Mouse (Mus musculus): ENCODE measurements around the gene Dppa3. TPM values are rescaled to one million over a fixed set of nuclear protein-coding genes. Genes with fewer than 3 reads are reported as not detected.

Dppa3 gene
- not detected in 2 replicates for total RNA-seq (2021)
- long read RNA-seq: 0 reads

DNA sequence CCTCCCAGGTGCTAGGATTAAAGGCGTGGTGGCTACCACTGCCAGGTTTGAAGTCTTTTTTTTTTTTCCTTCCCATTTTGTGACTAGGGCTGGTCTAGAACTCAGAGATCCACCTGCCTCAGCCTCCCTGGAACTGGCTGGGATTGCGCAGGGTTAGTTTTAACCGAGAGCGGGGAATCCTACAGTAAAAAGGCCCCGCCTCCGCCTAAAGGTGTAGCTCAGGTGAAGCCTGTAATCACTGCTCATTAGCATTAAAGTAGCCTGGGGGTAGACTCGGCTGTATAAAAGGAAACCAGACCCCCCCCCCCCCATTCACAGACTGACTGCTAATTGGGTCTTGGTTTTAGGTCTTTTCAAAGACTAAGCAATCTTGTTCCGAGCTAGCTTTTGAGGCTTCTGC is at the start of gene Dppa3:
Gene Dppa3, plus strand, starts transcription at position 301 of the 400 bp plus-strand sequence.
- DNase-seq: no peak

DNA sequence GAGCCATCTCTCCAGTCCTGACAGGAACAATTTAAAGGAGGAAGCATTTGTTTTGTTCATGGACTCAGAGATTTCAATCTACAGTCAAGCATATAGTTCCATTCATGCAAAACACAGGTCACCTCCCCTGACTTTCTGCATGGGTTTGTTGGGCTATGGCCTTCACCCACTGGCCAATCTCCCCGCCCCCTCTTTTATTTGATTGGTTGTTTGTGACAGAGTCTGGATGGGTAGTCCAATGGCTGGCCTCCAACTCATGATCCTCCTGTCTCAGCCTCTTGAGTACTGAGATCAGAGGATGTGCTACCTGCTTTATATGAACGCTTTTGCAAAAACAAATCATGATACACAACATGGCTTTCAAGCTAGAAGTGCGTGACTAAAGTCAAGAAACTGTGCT is 49.2 kb upstream of the Dppa3 start:
- no peak for DNase-seq

DNA sequence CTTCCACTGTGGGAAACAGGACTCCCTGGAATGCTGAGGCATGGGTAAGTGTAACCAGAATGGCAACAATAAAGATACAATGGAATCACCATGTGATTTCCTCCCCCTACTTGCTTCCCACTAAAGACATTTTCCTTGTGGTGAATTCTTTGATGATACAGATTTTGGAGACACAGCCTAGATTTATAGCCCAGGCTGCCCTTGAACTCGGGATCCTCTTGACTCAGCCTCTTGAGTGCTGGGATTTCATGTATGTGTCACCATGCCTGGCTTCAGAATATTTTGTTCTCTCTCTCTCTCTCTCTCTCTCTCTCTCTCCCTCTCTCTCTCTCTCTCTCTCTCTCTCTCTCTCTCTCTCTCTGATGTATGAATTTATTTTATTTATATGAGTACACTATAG is 47.1 kb upstream of the Dppa3 start:
- DNase-seq: no peak

DNA sequence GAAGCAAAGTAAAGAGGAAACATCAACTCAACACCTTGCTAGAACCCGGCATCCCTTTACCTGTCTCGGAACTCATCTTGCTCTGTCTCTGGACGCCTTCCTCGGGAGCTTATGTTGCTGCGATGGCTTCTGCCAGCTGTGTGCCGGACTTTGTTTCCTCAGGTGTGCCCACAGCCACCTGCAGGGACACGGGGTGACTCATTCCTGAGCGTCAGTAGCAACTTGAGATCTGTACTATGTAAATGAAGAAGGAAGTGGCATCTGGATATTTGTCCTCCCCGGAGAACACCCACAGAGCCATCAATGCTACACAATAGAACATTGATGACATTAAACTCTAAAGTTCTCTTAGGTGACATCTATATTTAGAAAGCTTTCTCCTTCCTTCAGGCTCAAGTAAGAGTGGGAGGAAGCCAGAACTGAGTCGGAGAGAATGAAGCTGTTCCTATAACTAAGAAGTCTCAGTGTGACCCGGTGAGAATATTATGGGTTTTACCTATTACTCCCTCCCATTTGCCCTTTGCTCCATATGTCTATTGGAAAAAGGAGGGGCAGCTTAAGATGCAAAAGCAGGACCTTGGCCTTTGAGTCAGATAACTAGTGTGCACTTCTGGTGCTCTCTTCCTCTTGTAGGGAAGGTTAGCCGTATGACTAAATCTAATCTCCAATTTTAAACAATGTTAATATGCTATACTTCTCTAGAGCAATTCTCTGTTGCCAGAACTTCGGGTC is 35.0 kb upstream of the Dppa3 start:
- DNase-seq: no peak

DNA sequence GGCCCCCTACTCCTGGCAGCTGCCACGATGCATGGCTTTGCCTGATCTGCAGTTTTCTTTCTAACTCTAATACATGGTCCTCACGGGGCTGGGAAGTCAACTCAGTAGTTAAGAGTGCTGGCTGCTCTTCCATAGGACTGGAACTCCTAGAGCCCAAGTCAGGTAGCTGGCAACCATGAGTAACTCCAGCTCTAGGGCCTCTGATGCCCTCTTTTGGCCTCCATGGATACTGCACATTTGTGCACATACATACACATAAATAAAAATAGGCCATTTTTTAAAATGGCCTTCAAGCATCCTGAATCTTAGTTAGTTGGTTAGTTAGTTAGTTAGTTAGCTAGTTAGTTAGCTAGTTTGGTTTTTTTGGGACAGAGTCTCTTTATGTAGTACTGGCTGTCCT is 33.3 kb upstream of the Dppa3 start:
- no peak for DNase-seq

DNA sequence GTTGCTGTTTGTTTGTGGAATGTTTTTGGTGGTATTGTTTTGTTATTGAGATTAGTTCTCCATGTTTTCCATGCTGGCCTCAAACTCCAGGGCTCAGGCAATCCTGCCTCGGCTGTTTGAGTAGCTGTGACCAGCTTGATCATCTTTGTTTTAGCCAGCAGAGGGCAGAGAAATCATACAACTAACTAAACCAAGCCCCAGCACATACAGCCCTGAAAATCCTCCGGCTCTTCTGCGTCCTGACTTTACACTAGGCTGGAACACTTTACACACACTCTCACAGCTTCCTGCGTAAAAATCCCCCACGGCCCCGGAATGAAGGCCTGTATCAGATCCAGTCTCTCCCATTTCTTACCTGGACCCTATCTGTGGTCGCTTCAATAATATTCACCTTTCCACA is 30.6 kb upstream of the Dppa3 start:
- DNase-seq: peak; percentile 13

DNA sequence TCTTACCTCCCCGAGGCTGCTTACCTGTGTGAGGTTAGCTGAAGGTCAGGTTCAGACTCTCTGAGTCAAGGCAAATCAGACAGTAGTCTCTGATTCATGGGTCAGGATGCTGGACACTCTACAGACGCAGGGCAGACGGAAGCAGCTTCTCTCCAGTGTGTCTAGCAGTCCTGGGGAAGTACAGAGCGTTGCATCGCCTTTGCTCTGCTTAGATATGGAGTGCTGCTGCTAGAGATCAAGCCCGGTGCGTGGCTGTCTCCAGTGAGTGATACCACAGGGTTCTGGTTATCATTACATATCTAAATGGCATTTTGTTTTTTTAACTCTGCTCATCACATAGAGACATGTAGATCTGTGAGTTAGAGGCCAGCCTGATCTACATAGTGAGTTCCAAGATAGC is 29.6 kb upstream of the Dppa3 start:
- DNase-seq: no peak

DNA sequence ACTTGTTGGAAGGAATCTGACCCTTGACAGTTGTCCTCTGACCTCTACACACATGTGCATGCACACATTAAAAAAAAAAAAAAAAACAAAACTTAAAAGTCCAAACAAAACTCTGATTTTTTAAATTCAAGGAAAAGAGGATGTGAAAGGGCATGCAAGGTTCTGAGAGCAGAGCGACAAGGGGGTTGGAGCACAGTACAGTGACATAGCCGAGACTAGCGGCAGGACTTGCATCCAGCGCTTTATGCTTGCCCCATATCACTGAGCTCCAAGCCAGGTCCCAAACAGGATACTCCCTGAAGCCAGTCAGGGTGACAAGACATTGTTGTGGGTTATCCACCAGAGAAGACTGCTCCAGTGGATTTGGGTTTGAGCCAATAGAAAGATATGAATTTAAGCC is 28.2 kb upstream of the Dppa3 start:
- DNase-seq: no peak

DNA sequence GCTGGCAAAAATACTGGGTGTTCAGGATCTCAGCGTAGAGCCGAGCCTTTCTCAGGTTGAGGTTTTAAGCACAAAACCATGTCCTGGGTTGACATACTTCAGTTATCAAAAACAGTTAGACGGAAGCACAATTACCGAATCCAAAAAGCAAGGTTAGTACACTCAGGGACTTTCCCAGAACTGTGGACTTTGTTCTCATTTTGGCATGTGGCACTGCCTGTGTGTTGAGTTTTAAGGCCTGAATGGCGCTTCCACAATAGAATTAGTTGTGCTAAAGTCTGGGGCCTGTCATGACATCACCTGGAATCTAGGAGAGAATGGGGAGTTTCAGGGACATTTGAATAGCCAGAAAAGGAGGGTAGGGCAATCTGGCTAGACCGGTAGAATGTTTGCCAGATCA is 27.8 kb upstream of the Dppa3 start:
- no peak for DNase-seq

DNA sequence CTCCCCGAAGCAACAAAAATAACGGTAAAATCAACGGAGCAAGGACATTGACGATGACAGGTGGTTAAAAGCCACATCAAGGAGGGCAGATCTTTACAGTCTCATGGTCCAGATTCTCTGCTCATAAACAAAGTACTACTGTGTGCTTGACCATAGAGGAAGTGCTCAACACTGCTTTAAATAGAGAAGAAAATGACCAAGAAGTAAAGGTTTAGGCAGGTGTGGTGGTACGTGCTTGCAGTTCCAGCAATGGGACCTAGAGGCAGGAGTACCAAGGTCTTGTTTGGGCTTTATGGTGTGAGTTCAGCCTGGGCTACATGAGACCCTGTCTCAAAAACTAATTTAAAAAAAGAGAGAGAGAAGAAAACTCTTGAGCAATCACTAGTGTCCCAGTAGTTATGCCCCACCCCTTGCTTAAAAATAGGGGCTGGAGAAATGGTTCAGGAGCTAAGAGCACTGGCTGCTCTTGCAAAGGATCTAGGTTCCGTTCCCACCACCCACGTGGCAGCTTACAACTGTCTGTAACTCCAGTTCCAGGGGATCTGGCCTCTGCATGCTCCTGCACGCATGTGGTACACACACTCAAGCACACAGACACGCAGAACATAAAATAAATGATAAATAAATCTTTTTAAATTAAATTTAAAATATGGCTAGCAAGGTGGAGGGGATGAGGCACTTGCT is 27.0 kb upstream of the Dppa3 start:
- no peak for DNase-seq

DNA sequence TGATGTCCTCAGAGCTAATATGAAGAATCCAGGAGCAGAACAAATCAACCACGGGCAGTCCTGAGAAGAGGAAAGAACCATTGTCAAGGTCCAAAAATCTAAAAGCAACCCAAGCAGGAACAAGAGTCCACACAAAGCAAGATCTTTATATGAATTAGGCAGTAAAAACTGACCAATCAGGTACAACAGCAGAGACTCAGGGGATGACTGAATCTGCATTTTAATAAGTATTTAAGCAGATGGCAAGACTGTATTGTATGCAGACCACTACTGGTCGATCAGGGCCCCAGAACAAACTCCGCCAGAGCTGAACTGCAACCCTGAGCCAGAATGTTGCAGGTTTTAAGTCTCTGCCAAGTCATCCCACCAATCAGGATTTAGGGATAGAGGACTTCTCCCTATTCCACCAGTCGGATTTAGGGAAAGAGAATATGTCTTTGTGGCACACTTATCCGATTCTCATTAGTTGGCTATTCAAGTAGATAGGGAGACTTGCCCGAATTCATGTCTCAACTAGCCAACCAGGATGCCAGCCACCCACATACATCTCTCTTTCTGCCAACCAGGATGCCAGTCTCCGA is 26.1 kb upstream of the Dppa3 start:
- DNase-seq: no peak

DNA sequence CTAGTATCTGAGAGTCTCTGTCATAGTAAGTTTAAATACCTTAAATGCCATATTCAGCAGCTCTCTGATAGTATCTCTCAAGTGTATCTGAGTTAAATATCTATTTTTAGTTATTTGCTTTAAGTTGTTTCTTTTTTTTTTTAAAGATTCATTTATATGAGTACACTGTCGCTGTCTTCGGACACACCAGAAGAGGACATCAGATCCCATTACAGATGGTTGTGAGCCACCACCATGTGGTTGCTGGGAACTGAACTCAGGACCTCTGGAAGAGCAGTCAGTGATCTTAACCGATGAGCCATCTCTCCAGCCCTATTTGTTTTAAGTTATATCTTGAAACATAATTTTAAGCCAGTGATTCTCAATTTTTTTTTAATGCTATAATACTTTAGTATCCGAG is 25.2 kb upstream of the Dppa3 start:
- DNase-seq: no peak

DNA sequence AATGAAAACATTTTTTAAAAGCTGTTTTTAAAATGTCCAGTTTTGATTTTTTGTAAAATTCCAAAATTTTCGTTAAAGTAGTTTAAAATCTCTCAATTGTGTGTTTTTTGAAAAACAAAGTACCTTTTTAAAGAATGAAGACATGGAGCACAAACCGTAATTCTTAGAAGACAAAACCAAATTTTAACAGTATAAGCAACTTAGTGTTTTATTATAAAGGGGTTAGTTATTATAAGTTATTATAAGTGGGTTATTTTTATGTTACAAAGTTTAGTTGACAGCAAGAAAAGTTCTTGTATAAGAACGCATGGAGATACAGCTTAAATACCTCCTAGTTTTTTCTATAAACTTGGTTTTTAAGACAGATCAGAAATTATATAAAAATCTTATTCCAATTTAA is 24.6 kb upstream of the Dppa3 start:
- no peak for DNase-seq

DNA sequence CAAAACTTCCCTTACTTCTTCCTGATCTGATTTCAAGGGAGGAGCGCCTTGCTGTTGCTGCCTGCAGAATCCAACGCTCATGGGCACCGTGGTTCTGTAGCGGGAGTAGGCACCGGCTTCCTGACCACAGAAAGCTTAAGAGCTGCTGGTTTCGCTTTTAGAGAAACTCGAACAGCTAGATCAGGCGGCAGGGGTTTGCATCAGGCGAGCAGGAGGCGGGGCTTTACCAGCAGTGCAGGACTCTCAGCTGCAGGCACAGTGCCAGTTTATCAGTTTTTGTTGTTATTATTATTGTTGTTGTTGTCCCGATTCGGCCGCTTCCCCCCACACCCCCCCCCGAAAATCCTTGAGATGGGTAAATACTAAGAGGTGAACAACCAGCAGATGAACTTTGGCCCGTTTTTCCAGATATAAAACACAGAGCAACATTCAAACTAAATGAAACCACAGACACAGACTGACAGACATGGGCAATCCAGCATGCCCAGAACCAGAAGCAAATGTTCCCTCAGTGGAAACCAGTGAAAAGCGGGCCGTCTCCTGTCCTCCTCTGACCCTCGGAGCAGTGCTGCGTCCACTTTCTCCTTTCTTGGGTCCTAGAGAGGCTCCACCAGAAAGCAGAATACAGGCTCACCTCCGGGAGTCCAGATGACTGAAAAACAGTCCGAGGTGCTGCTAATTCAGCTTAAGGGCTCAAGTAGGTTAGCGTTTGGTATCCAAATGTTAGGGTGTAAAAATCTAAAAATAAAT is 23.8 kb upstream of the Dppa3 start, which contains the start of gene Apobec1:
Gene Apobec1, minus strand, starts transcription at position 203 of the 750 bp plus-strand sequence.
- DNase-seq: peak; percentile 75

DNA sequence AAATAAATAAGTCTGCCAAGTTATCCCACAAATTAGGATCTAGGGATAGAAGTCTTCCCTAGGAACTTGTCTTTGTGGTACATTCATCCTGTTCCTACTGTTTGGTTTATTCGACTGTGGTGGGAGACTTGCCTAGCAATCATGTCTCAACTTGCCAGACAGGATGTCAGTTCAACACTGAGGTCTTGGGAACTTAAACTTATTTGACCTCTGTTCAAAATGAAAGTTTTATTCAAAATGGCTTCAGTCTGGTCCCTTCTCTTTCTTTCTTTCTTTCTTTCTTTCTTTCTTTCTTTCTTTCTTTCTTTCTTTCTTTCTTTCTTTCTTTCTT is 23.3 kb upstream of the Dppa3 start:
- DNase-seq: no peak

DNA sequence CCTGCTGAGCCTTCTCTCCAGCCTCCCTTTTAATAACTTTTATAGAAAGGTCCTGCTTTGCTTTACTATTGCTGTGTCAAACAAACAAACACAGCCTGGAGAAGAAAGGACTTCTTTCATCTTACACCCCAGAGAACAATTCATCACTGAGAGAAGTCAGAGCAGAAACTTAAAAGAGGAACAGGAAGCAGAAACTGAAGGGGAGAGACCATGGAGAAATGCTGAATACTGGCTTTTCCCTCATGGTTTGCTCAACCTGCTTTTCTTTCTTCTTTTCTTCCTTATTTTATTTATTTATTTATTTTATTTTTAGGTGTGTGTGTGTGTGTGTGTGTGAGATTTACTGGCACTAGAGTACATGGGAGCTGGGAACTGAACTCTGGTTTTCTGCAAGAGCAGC is 21.9 kb upstream of the Dppa3 start:
- DNase-seq: no peak

DNA sequence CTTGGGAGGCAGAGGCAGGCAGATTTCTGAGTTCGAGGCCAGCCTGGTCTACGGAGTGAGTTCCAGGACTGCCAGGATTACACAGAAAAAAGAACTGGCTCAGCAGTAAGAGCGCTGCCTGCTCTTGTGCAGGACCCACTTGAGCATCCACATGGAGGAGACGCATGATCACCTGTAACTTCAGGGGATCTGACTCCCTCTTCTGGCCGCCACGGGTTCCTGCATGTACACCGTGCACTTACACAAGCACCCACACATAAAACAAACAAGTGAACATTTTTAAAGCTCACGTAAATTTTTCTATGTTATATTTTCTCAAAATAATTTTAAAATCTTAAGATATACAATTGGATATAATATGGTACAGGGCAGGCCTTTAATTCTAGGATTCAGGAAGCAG is 20.7 kb upstream of the Dppa3 start:
- DNase-seq: no peak

DNA sequence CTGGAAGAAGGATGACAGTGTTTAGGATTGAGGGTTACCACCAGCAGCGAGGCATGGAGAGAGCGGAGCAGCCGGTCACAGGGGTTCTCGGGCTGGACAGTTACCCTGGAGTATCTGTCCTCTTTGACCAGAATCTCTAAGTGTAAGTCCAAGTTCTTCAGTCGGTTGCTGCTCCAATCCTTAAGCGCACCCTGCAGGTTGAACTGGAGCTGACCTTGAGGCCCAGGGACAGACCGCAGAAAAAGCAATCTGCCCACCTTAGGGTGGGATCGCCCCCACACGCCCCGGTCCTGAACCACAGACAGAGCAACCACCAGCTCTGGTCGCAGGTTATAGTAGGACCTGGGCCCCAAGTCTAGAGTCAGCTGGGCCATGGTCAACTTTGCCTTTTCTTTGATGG is 19.5 kb upstream of the Dppa3 start:
- DNase-seq: no peak

DNA sequence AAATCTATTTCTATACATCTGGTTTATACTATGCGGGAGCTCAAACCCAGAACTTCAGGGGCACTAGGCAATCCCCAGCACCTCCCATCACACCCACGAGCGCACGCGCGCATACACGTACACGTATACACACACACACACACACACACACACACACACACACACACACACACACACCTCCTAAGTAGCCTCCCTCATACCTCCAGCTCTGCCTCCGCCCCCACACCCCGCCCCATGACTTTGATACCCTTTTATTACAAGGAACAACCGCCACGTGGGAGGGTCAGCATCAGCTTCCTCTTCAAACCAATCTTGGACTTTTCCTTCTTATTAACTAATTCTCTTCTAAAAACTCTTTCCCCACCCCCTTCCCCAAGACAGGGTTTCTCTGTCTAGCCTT is 18.5 kb upstream of the Dppa3 start:
- no peak for DNase-seq

DNA sequence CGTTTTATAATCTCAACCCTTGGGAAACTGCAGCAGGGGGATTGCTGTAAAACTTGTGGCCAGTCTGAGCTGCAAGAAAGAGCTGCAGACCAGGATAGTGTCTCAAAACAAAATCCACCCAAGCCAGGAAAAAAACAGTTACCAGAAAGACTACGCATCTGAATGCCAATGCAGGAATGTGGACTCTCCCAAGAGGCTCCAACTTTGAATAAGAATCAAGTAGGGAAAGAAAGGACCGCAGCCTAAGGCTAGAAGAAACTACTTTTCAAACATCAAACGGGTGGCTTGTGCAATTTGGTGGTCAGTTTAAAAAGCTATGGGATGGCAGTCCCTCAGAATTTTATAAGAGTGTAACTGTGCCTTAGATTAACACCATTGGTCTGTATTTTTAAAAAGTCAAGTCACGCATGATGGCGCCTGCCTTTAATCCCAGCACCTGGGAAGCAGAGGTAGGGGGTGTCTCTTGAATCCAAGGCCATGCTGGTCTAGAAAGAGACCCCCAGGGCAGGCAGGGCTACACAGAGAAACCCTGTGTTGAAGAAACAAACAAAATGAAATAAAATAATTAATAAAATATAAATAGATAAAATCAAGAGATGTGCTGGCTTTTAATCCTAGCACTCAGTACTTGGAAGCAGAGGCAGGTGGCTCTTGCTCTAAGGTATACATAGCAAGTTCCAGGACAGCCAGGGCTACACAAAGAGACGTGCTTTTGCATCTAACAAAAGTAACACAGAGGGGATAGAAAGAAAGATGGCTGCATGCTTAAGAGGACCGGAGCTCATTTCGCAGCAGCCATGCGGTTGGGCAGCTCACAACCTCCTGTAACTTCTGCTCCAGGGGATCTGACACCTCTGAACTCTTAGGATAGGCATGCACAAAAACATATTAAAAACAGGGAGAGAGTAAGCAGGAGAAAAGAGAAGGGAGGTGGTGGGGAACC is 17.5 kb upstream of the Dppa3 start:
- DNase-seq: no peak

DNA sequence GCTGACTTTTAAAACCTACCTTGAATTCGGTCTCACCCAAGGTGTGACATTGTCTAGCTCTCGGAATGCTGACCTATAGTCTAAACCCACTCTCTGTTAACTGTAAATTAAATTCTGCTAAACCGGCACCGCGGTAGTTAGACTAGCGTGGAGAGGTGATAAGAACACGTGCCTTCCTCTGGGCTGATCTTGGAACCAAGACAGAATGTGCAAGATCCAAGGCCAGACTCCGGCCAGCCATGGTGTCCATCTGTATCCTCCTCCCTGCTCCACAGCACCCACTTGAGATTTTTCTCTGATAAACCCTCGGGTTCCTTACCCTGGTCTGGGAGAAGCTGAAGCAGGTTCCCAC is 16.9 kb upstream of the Dppa3 start:
- DNase-seq: no peak

DNA sequence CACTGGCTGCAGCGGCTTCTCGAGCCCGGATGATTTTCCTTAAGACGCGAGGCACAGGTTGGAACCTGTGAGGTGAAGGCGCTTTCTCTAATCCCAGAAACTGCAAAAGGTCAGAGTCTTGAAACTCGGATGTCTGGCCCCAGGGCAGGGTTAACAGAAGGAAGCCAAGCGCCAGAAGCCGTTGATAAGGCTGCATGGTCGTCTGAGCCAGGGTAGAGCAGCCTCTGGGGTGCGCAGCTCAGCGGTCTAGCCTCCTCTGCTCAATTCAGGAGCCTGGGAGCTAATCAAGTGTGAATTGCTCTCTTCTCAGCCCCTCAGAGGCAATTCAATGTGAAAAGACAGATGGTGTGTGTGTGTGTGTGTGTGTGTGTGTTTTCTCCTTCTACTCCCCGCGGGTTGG is 16.4 kb upstream of the Dppa3 start, which contains the start of gene Gdf3:
Gene Gdf3, minus strand, starts transcription at position 317 of the 400 bp plus-strand sequence.
- no peak for DNase-seq
